Mouse (Mus musculus) heart, adult 2 months (tissue): Measurements from ENCODE around the gene Gucy2g. TPM values are rescaled to one million over a fixed set of nuclear protein-coding genes. Genes with fewer than 3 reads are reported as not detected.
A peak's percentile ranks its signal among the peaks of the same experiment; 100 is the strongest.

Source experiments
- DNase-seq, 2 experiments: peaks; one replicate each; pipeline ENCODE4 v3.0.0; 2021
- H3K27ac ChIP-seq: fragments of 200-600 bp; 2 replicates; pipeline ENCODE4 v1.8.1; 2022
- H3K27me3 ChIP-seq: fragments of 200-500 bp; 2 replicates; pipeline ENCODE4 v1.6.1; 2012; ENCODE audit warnings: mild to moderate bottlenecking, low read length, inconsistent platforms, mixed read lengths; ENCODE audit not compliant: control insufficient read depth, insufficient read depth
- H3K36me3 ChIP-seq: fragments of 200-500 bp; 2 replicates; pipeline ENCODE4 v1.6.1; 2012; ENCODE audit warnings: low read length, inconsistent platforms; ENCODE audit not compliant: control insufficient read depth, insufficient read depth
- H3K4me1 ChIP-seq: fragments of 200-500 bp; 2 replicates; pipeline ENCODE4 v1.6.1; 2011; ENCODE audit warnings: low read length; ENCODE audit not compliant: control insufficient read depth, insufficient read depth
- H3K4me3 ChIP-seq: fragments of 200-600 bp; 2 replicates; pipeline ENCODE4 v1.8.1; 2022
- H3K79me2 ChIP-seq: fragments of 200-500 bp; replicated peaks from 2 replicates; pipeline ENCODE4 v1.6.1; 2012; ENCODE audit warnings: mild to moderate bottlenecking, inconsistent platforms, low read length, moderate library complexity, mixed read lengths; ENCODE audit not compliant: control insufficient read depth, insufficient read depth
- H3K9ac ChIP-seq: fragments of 200-500 bp; 2 replicates; pipeline ENCODE4 v1.6.1; 2012; ENCODE audit warnings: low read depth, mild to moderate bottlenecking, control low read depth, inconsistent platforms, low read length, mixed read lengths
- CTCF ChIP-seq: fragments of 200-600 bp; IDR thresholded peaks from 2 replicates; pipeline ENCODE4 v1.8.1; 2022; ENCODE audit warnings: antibody characterized with exemption, mild to moderate bottlenecking, moderate library complexity
- EP300 ChIP-seq: fragments of 200-500 bp; IDR thresholded peaks from 2 replicates; pipeline ENCODE4 v1.6.1; 2011; ENCODE audit warnings: low read depth, low read length, control low read depth; ENCODE audit not compliant: insufficient read depth
- POLR2A ChIP-seq: fragments of 200-500 bp; IDR thresholded peaks from 2 replicates; pipeline ENCODE4 v1.6.1; 2011; ENCODE audit warnings: mild to moderate bottlenecking, low read depth, low read length, control low read depth; ENCODE audit not compliant: insufficient read depth
- whole genome bisulfite sequencing: fragments of 180-500 bp; shearing (Covaris S2); methylation state at CpG from one replicate; pipeline ENCODE4 v1.1.7; 2018; 5-methylcytosine and 5-hydroxymethylcytosine counted together
- intact Hi-C: fragments of 180-260 bp; cut with DNase I; formaldehyde crosslinking; loops from one replicate; pipeline ENCODE4 v1.15.1; 2025
- polyA plus RNA-seq: library from polyadenylated mRNA; depleted of rRNA; stranded (reverse); fragments of >200 nt; gene quantifications from 2 replicates; pipeline ENCODE4 v1.2.3, GENCODE M21; 2012
- total RNA-seq, 2 experiments: library from RNA; stranded (reverse); gene quantifications; 2 replicates each; pipeline ENCODE4 v1.2.3; 2021

Gucy2g gene
- total and polyA plus RNA-seq, 3 experiments, result 0.07 to 0.12 TPM; not detected in 1

- peaks cover 6% of the 10 kb centered on the region; the same call in 1 of the 2 replicates for H3K4me1 ChIP-seq
- H3K4me3 ChIP-seq, result no peak overlapping the region
- intact Hi-C loops, result no loop called here
- no peaks in the 10 kb centered on the region for H3K27me3 ChIP-seq
- no peak for DNase-seq
- no peak overlapping the region for H3K9ac ChIP-seq
- H3K79me2 ChIP-seq, result no peaks in the 10 kb centered on the region
- 63% methylated on average over 1 of the region's 1 CpGs for WGBS
- no peak for TF ChIP-seq CTCF
- no peak for TF ChIP-seq EP300
- TF ChIP-seq POLR2A, result no peak
- H3K36me3 ChIP-seq, result peaks cover 3% of the 10 kb centered on the region; the same call in 1 of the 2 replicates
- 0 out of 2 replicates have a peak overlapping the region, but pooled peaks have one; percentile 31 for H3K27ac ChIP-seq
Measured at GRCm38 (mm10) chr19:55165183-55165865, 75.7 kb downstream of the Gucy2g start.

GRCm38 (mm10) chr19:55164162-55164561 lies 76.9 kb downstream of the Gucy2g start:
- H3K79me2 ChIP-seq, result no peaks in the 10 kb centered on the region
- intact Hi-C loops, result no loop called here
- no peak overlapping the region for H3K4me3 ChIP-seq
- no peak for TF ChIP-seq POLR2A
- no peak for TF ChIP-seq CTCF
- no peak for TF ChIP-seq EP300
- no peaks in the 10 kb centered on the region for H3K27me3 ChIP-seq
- H3K9ac ChIP-seq, result no peak overlapping the region
- H3K4me1 ChIP-seq, result peaks cover 6% of the 10 kb centered on the region; the same call in 1 of the 2 replicates
- 60% methylated on average over 1 of the region's 1 CpGs for WGBS
- H3K36me3 ChIP-seq, result peaks cover 3% of the 10 kb centered on the region; the same call in 1 of the 2 replicates
- peak overlapping the region; percentile 53 for H3K27ac ChIP-seq
- DNase-seq, result no peak

- Histone ChIP-seq H3K27ac (no peak overlapping the region), H3K4me3 (no peak overlapping the region), H3K36me3 (no peaks in the 10 kb centered on the region), H3K27me3 (no peaks in the 10 kb centered on the region), H3K9ac (no peak overlapping the region), H3K79me2 (no peaks in the 10 kb centered on the region), H3K4me1 (peaks cover 6% of the 10 kb centered on the region; the same call in 1 of the 2 replicates)
- 68% methylated on average over 4 of the region's 4 CpGs for WGBS
- intact Hi-C loops, result no loop called here
- DNase-seq, result no peak
- TF ChIP-seq EP300 (no peak), CTCF (no peak), POLR2A (no peak)
Measured at GRCm38 (mm10) chr19:55162271-55162670, 78.8 kb downstream of the Gucy2g start.

GRCm38 (mm10) chr19:55159826-55160225 lies 81.2 kb downstream of the Gucy2g start:
- no peaks in the 10 kb centered on the region for H3K79me2 ChIP-seq
- WGBS, result 73% methylated on average over 6 of the region's 6 CpGs
- H3K27ac ChIP-seq, result no peak overlapping the region
- intact Hi-C loops, result no loop called here
- H3K4me3 ChIP-seq, result no peak overlapping the region
- no peaks in the 10 kb centered on the region for H3K27me3 ChIP-seq
- H3K9ac ChIP-seq, result no peak overlapping the region
- H3K4me1 ChIP-seq, result peaks cover 2% of the 10 kb centered on the region; the same call in 1 of the 2 replicates
- DNase-seq, result no peak
- H3K36me3 ChIP-seq, result no peaks in the 10 kb centered on the region
- no peak for TF ChIP-seq POLR2A

GRCm38 (mm10) chr19:55158606-55159005 lies 82.4 kb downstream of the Gucy2g start:
- Histone ChIP-seq H3K27me3 (no peaks in the 10 kb centered on the region), H3K9ac (no peak overlapping the region), H3K4me3 (no peak overlapping the region), H3K36me3 (no peaks in the 10 kb centered on the region), H3K79me2 (no peaks in the 10 kb centered on the region), H3K4me1 (no peaks in the 10 kb centered on the region), H3K27ac (no peak overlapping the region)
- WGBS, result 74% methylated on average over 8 of the region's 8 CpGs
- no peak for TF ChIP-seq EP300
- no peak for DNase-seq
- intact Hi-C loops, result no loop called here

- H3K79me2 ChIP-seq, result no peaks in the 10 kb centered on the region
- DNase-seq, result no peak
- WGBS, result 77% methylated on average over 7 of the region's 7 CpGs
- no peaks in the 10 kb centered on the region for H3K36me3 ChIP-seq
- H3K9ac ChIP-seq, result no peak overlapping the region
- no peak overlapping the region for H3K27ac ChIP-seq
- no peak overlapping the region for H3K4me3 ChIP-seq
- H3K27me3 ChIP-seq, result no peaks in the 10 kb centered on the region
- H3K4me1 ChIP-seq, result no peaks in the 10 kb centered on the region
- intact Hi-C loops, result no loop called here
- TF ChIP-seq POLR2A (no peak), EP300 (no peak), CTCF (no peak)
Measured at GRCm38 (mm10) chr19:55157029-55157428, 84.0 kb downstream of the Gucy2g start.
